Mouse (Mus musculus) midbrain, embryonic 14.5 days (tissue): ENCODE results near the gene Rpl13a. TPM values are rescaled to one million over a fixed set of nuclear protein-coding genes. Genes with fewer than 3 reads are reported as not detected.
"Not testable (repeated sequence)": the region's sequence is repeated elsewhere in the genome, so short reads cannot be mapped to it uniquely, and the experiment has no call there.

Source experiments
- ATAC-seq: fragments of 200-750 bp; cut with Nextera tagmentation; 2 replicates; pipeline ENCODE4 v1.8.0; 2017; ENCODE audit warnings: moderate number of reproducible peaks, moderate library complexity; ENCODE audit not compliant: low FRiP score, low TSS enrichment
- DNase-seq: peaks from one replicate; pipeline ENCODE4 v3.0.0-alpha.2; 2015
- H3K27ac ChIP-seq: fragments of 300-500 bp; sonication (generic); replicated peaks from 2 replicates; pipeline ENCODE4 v1.5.1; 2014; ENCODE audit warnings: mild to moderate bottlenecking, low read depth, low read length, moderate library complexity
- H3K27me3 ChIP-seq: fragments of 300-500 bp; sonication (generic); 2 replicates; pipeline ENCODE4 v1.6.1; 2014; ENCODE audit warnings: low read length, control low read depth, mixed read lengths; ENCODE audit not compliant: control insufficient read depth, insufficient read depth
- H3K36me3 ChIP-seq: fragments of 300-500 bp; sonication (generic); 2 replicates; pipeline ENCODE4 v1.6.1; 2014; ENCODE audit warnings: low read length, control low read depth; ENCODE audit not compliant: control insufficient read depth, insufficient read depth
- H3K4me1 ChIP-seq: fragments of 300-500 bp; sonication (generic); 2 replicates; pipeline ENCODE4 v1.6.1; 2014; ENCODE audit warnings: mild to moderate bottlenecking, antibody characterized with exemption, low read length, control low read depth; ENCODE audit not compliant: control insufficient read depth, insufficient read depth
- H3K4me2 ChIP-seq: fragments of 300-500 bp; sonication (generic); 2 replicates; pipeline ENCODE4 v1.6.1; 2014; ENCODE audit warnings: mild to moderate bottlenecking, low read length, moderate library complexity
- H3K4me3 ChIP-seq: fragments of 300-500 bp; sonication (generic); replicated peaks from 2 replicates; pipeline ENCODE4 v1.5.1; 2014; ENCODE audit warnings: low read depth, low read length
- H3K9ac ChIP-seq: fragments of 300-500 bp; sonication (generic); replicated peaks from 2 replicates; pipeline ENCODE4 v1.6.1; 2014; ENCODE audit warnings: mild to moderate bottlenecking, low read length, moderate library complexity
- H3K9me3 ChIP-seq: fragments of 300-500 bp; sonication (generic); 2 replicates; pipeline ENCODE4 v1.6.1; 2016; ENCODE audit warnings: low read length, control low read depth, mixed read lengths; ENCODE audit not compliant: control insufficient read depth
- WGBS: fragments of 180-500 bp; shearing (Covaris S2); extraction: QIAGEN DNeasy Blood & Tissue Kit; methylation state at CpG from one replicate; pipeline ENCODE4 v1.1.7; 2014; 5-methylcytosine and 5-hydroxymethylcytosine counted together
- polyA plus RNA-seq: library from polyadenylated mRNA; unstranded; fragments of >200 nt; fragmentation: Nextera tagmentation; extraction: Ambion mirVana; gene quantifications from 2 replicates; pipeline ENCODE4 v1.2.1, GENCODE M21; 2014

Rpl13a gene
- polyA plus RNA-seq, 1 experiment from 2014 or later = 846 TPM

- peaks cover 76% of the 10 kb centered on the region for H3K36me3 ChIP-seq
- no peak for ATAC-seq
Observed at GRCm38 (mm10) chr7:45121966-45122365, 6.6 kb downstream of the Rpl13a start.

GRCm38 (mm10) chr7:45121404-45121803 lies 7.2 kb downstream of the Rpl13a start:
- H3K4me2 ChIP-seq = no peak overlapping the region
- 86% methylated on average over 8 of the region's 8 CpGs for WGBS
- H3K9me3 ChIP-seq = no peaks in the 10 kb centered on the region
- peaks cover 71% of the 10 kb centered on the region for H3K36me3 ChIP-seq
- H3K4me3 ChIP-seq = no peak overlapping the region
- H3K4me1 ChIP-seq = peaks cover 7% of the 10 kb centered on the region
- no peaks in the 10 kb centered on the region for H3K27me3 ChIP-seq
- ATAC-seq (no peak), DNase-seq (no peak)
- H3K9ac ChIP-seq = no peak overlapping the region
- H3K27ac ChIP-seq = no peak overlapping the region

More at GRCm38 (mm10) chr7:45121966-45122365, 6.6 kb downstream of the Rpl13a start:
- no peaks in the 10 kb centered on the region for H3K27me3 ChIP-seq
- H3K4me2 ChIP-seq = 0 out of 2 replicates have a peak overlapping the region, but pooled peaks have one; percentile 15
- peaks cover 9% of the 10 kb centered on the region for H3K4me1 ChIP-seq
- H3K9ac ChIP-seq = no peak overlapping the region
- DNase-seq = no peak
- no peak overlapping the region for H3K4me3 ChIP-seq
- no peaks in the 10 kb centered on the region for H3K9me3 ChIP-seq
- no peak overlapping the region for H3K27ac ChIP-seq

GRCm38 (mm10) chr7:45119780-45120709 lies 8.5 kb downstream of the Rpl13a start:
- no peak overlapping the region for H3K4me3 ChIP-seq
- H3K9ac ChIP-seq = no peak overlapping the region
- DNase-seq (no peak), ATAC-seq (no peak)
- peaks cover 57% of the 10 kb centered on the region for H3K36me3 ChIP-seq
- H3K27ac ChIP-seq = no peak overlapping the region
- peaks cover 7% of the 10 kb centered on the region for H3K4me1 ChIP-seq
- no peaks in the 10 kb centered on the region for H3K9me3 ChIP-seq
- H3K27me3 ChIP-seq = no peaks in the 10 kb centered on the region
- WGBS = 85% methylated on average over 5 of the region's 5 CpGs
- no peak overlapping the region for H3K4me2 ChIP-seq

GRCm38 (mm10) chr7:45118336-45118735 lies 10.2 kb downstream of the Rpl13a start:
- Histone ChIP-seq H3K4me3 (no peak overlapping the region), H3K9ac (no peak overlapping the region), H3K4me2 (no peak overlapping the region), H3K4me1 (peaks cover 6% of the 10 kb centered on the region), H3K9me3 (no peaks in the 10 kb centered on the region), H3K27ac (no peak overlapping the region), H3K27me3 (no peaks in the 10 kb centered on the region), H3K36me3 (peaks cover 55% of the 10 kb centered on the region)
- no peak for DNase-seq
- WGBS = 87% methylated on average over 6 of the region's 6 CpGs
- no peak for ATAC-seq

- Histone ChIP-seq H3K9ac (no peak overlapping the region), H3K27ac (no peak overlapping the region), H3K4me1 (no peaks in the 10 kb centered on the region), H3K36me3 (peaks cover 48% of the 10 kb centered on the region), H3K4me3 (no peak overlapping the region), H3K9me3 (no peaks in the 10 kb centered on the region), H3K27me3 (no peaks in the 10 kb centered on the region), H3K4me2 (no peak overlapping the region)
- ATAC-seq = no peak
- 75% methylated on average over 8 of the region's 8 CpGs for WGBS
- DNase-seq = no peak
Observed at GRCm38 (mm10) chr7:45117566-45117965, 11.0 kb downstream of the Rpl13a start.

GRCm38 (mm10) chr7:45113476-45113875 lies 15.1 kb downstream of the Rpl13a start:
- Histone ChIP-seq H3K4me2 (no peak overlapping the region), H3K27ac (no peak overlapping the region), H3K4me1 (no peaks in the 10 kb centered on the region), H3K9ac (no peak overlapping the region), H3K36me3 (peaks cover 10% of the 10 kb centered on the region), H3K9me3 (no peaks in the 10 kb centered on the region), H3K27me3 (no peaks in the 10 kb centered on the region), H3K4me3 (no peak overlapping the region)
- ATAC-seq (no peak), DNase-seq (no peak)
- WGBS = 88% methylated on average over 2 of the region's 2 CpGs

GRCm38 (mm10) chr7:45112529-45112928 lies 16.0 kb downstream of the Rpl13a start:
- Histone ChIP-seq H3K27me3 (no peaks in the 10 kb centered on the region), H3K9ac (no peak overlapping the region), H3K36me3 (peaks cover under 1% of the 10 kb centered on the region; the same call in 1 of the 2 replicates), H3K27ac (no peak overlapping the region), H3K4me1 (no peaks in the 10 kb centered on the region), H3K4me2 (no peak overlapping the region), H3K9me3 (no peaks in the 10 kb centered on the region), H3K4me3 (no peak overlapping the region)
- 76% methylated on average over 3 of the region's 3 CpGs for WGBS
- no peak for DNase-seq
- ATAC-seq = no peak

- Histone ChIP-seq H3K27ac (no peak overlapping the region), H3K9ac (no peak overlapping the region), H3K36me3 (no peaks in the 10 kb centered on the region), H3K27me3 (no peaks in the 10 kb centered on the region), H3K4me2 (no peak overlapping the region), H3K4me3 (no peak overlapping the region), H3K4me1 (no peaks in the 10 kb centered on the region), H3K9me3 (no peaks in the 10 kb centered on the region)
- 70% methylated on average over 2 of the region's 2 CpGs for WGBS
- no peak for DNase-seq
- ATAC-seq = no peak
Observed at GRCm38 (mm10) chr7:45111940-45112339, 16.6 kb downstream of the Rpl13a start.

- H3K27ac ChIP-seq, H3K27me3 ChIP-seq, H3K9ac ChIP-seq, H3K4me2 ChIP-seq, ATAC-seq, H3K4me3 ChIP-seq, H3K9me3 ChIP-seq, H3K4me1 ChIP-seq, H3K36me3 ChIP-seq, DNase-seq: not testable (repeated sequence)
- WGBS = 95% methylated on average over 4 of the region's 4 CpGs
Observed at GRCm38 (mm10) chr7:45110089-45110488, 18.5 kb downstream of the Rpl13a start.
